In the genomic region with DNA sequence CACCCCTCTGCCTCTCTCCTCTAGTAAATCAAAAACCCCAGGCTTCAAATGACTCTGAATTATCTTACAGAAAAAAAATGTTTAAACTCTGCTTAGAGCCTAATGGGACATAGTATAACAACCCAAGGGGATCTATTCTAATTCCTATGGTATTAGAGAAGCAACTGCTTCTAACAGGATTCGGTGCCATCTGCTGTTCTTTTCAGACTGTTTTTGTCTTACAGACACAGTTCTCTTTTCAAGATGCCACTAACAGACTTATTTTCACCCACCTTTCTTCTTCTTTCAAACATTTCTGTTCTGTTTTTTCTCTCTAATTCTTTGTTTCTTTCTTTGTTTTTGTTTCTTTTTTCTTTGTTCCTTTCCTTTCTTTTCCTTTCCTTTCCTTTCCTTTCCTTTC, we compare ENCODE assay signal across 18 mouse cellular contexts.
"Had no signal": no experiment of that assay in that cellular context is flagged by ENCODE, and none has a peak within 500 bp of the region (broad histone marks: within the 10 kb centered on the region; RNA-seq: fewer than 3 reads in every experiment).

No protein-coding gene starts in this region.

- H3K9me3 ChIP-seq: midbrain, embryonic 10.5 days; midbrain, embryonic 13.5 days; midbrain, embryonic 15.5 days; neural tube, embryonic 13.5 days; neural tube, embryonic 15.5 days had no signal

- H3K9ac ChIP-seq: lung, embryonic 14.5 days; midbrain, embryonic 13.5 days; midbrain, embryonic 15.5 days; neural tube, embryonic 13.5 days; neural tube, embryonic 15.5 days had no signal

- H3K27me3 ChIP-seq: midbrain, embryonic 13.5 days; midbrain, embryonic 15.5 days; neural tube, embryonic 13.5 days; neural tube, embryonic 15.5 days had no signal

- H3K4me1 ChIP-seq: midbrain, embryonic 10.5 days; midbrain, embryonic 15.5 days; neural tube, embryonic 15.5 days had no signal

- H3K4me3 ChIP-seq: midbrain, embryonic 10.5 days; midbrain, embryonic 13.5 days; midbrain, embryonic 15.5 days; myocyte; neural tube, embryonic 13.5 days; neural tube, embryonic 15.5 days had no signal

- H3K27ac ChIP-seq: midbrain, embryonic 10.5 days; midbrain, embryonic 13.5 days; midbrain, embryonic 15.5 days; neural tube, embryonic 13.5 days; neural tube, embryonic 15.5 days had no signal

- H3K4me2 ChIP-seq: lung, embryonic 14.5 days; midbrain, embryonic 13.5 days; midbrain, embryonic 15.5 days; neural tube, embryonic 13.5 days; neural tube, embryonic 15.5 days had no signal

- ATAC-seq: midbrain, embryonic 13.5 days; midbrain, embryonic 15.5 days had no signal

- H3K36me3 ChIP-seq: midbrain, embryonic 10.5 days; midbrain, embryonic 13.5 days; midbrain, embryonic 15.5 days; neural tube, embryonic 13.5 days; neural tube, embryonic 15.5 days had no signal

- DNase-seq: lung, adult 18-20 months; lung, embryonic 14.5 days; lung, postnatal 10 days; lung, postnatal 4 days; retina, postnatal 1 day; right cerebral cortex, adult 18-20 months; right cerebral cortex, postnatal 25 days; right cerebral cortex, postnatal 4 days; spleen, adult 18-20 months; thymus, adult 2 months; thymus, postnatal 25 days; thymus, postnatal 4 days had no signal
